Mouse (Mus musculus) MEL (cell line): ENCODE measurements around the gene Camta2.

Experiments used
- CTCF ChIP-seq, 3 experiments: IDR thresholded peaks in 2 of 3; conservative IDR thresholded peaks in 1 of 3; 2 replicates each; pipeline ENCODE4 v1.5.1; 2011 to 2012; ENCODE audit warnings: low read length in 3 of 3, low read depth in 2 of 3, mild to moderate bottlenecking in 2 of 3, improper control_type of control experiment in 1 of 3, inconsistent platforms in 1 of 3, mixed read lengths in 1 of 3, moderate library complexity in 1 of 3; ENCODE audit not compliant: control insufficient read depth in 1 of 3, insufficient read depth in 1 of 3, poor library complexity in 1 of 3, severe bottlenecking in 1 of 3
- KAT2A ChIP-seq: conservative IDR thresholded peaks from 2 replicates; pipeline ENCODE4 v1.6.1; 2012; ENCODE audit warnings: low read depth, low read length, improper control_type of control experiment, inconsistent platforms
- POLR2A ChIP-seq, 2 experiments: IDR thresholded peaks; 2 replicates each; pipeline ENCODE4 v1.6.1; 2011 to 2012; ENCODE audit warnings: low read length in 2 of 2, mild to moderate bottlenecking in 2 of 2, control low read depth in 1 of 2, improper control_type of control experiment in 1 of 2, low read depth in 1 of 2, moderate library complexity in 1 of 2; ENCODE audit not compliant: control insufficient read depth in 1 of 2, insufficient read depth in 1 of 2, poor library complexity in 1 of 2
- TAL1 ChIP-seq: IDR thresholded peaks from 2 replicates; pipeline ENCODE4 v1.6.1; 2012; ENCODE audit warnings: mild to moderate bottlenecking, inconsistent platforms, low read length, moderate library complexity, mixed read lengths
- TBP ChIP-seq: IDR thresholded peaks from 2 replicates; pipeline ENCODE4 v1.8.0; 2011; ENCODE audit warnings: low read depth, low read length, improper control_type of control experiment
- UBTF ChIP-seq: IDR thresholded peaks from 2 replicates; pipeline ENCODE4 v1.6.1; 2012; ENCODE audit warnings: low read depth, mild to moderate bottlenecking, inconsistent platforms, low read length, improper control_type of control experiment, moderate library complexity, borderline replicate concordance; ENCODE audit not compliant: insufficient read depth
- ZNF384 ChIP-seq: IDR thresholded peaks from 2 replicates; pipeline ENCODE4 v1.6.1; 2012; ENCODE audit warnings: low read depth, mild to moderate bottlenecking, inconsistent platforms, low read length, improper control_type of control experiment

- TF ChIP-seq TBP (no peak), ZNF384 (no peak), CTCF (IDR thresholded peaks at IDR 0.05 in 2 of 3, conservative IDR thresholded peaks at IDR 0.05 in 1 of 3; ENCODE audit: control insufficient read depth in 1 of 3, insufficient read depth in 1 of 3, low read depth in 2 of 3, low read length in 3 of 3, poor library complexity in 1 of 3, severe bottlenecking in 1 of 3) (no peak), UBTF (no peak), POLR2A (IDR thresholded peaks at IDR 0.05; ENCODE audit: control insufficient read depth in 1 of 2, insufficient read depth in 1 of 2, low read depth in 1 of 2, low read length in 2 of 2, poor library complexity in 1 of 2) (no peak), KAT2A (no peak), TAL1 (no peak)
Measured at GRCm38 (mm10) chr11:70711026-70711425, 23.1 kb upstream of the Camta2 start.
